ENCODE assay signal across 7 mouse cellular contexts in the genomic region with DNA sequence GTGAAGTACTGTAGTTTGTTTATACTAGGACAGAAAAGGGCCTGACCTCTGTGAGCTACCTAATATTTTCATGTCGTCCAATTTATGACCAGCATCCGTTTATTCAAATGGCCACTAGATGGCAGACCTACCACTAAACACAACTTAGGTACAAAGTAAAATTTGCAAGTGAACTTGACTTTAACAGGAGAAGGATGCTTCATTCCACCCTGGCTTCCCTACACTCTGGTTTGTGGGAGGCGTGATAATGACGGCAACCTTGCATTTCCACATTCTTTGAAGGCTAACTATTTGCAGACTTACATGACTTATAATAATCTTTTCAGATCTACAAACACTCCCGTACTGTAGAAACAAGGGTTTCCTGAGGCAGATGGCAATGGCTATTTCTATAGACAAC.
DNase-seq lines count a peak whose midpoint lies in the region; ATAC-seq and TF ChIP-seq lines count a peak whose summit lies in the region.

No protein-coding gene starts in this region.

- H3K27ac ChIP-seq in liver, adult 2 months (replicated peaks; ENCODE audit: insufficient read depth, low read depth, low read length) = no peak overlapping the region
- H3K27ac ChIP-seq in liver, embryonic 12.5 days = no peak overlapping the region
- H3K27ac ChIP-seq in kidney, postnatal 0 days = no peak overlapping the region

- TF ChIP-seq POLR2A in liver, adult 2 months (IDR thresholded peaks at IDR 0.05; ENCODE audit: extremely low read depth, insufficient read depth, low read length) = no peak

- 32% methylated on average over 5 of the region's 5 CpGs for WGBS in liver, adult 2 months
- WGBS in liver, embryonic 12.5 days (ENCODE audit: insufficient replicate concordance) = 36% methylated on average over 5 of the region's 5 CpGs
- 33% methylated on average over 5 of the region's 5 CpGs for WGBS in kidney, postnatal 0 days

- no peak overlapping the region for H3K4me3 ChIP-seq in liver, adult 2 months (ENCODE audit: insufficient read depth, low read depth, low read length)
- no peak overlapping the region for H3K4me3 ChIP-seq in liver, embryonic 12.5 days
- no peak overlapping the region for H3K4me3 ChIP-seq in kidney, postnatal 0 days (replicated peaks; ENCODE audit: low read depth, low read length)

- no peaks in the 10 kb centered on the region for H3K79me2 ChIP-seq in liver, adult 2 months (ENCODE audit: control insufficient read depth, insufficient read depth, low read length)

- TF ChIP-seq CTCF in liver, adult 2 months (IDR thresholded peaks at IDR 0.05; ENCODE audit: low read depth, low read length) = peak; percentile 41; the same call in 1 of the 2 replicates
- peak; percentile 83 for TF ChIP-seq CTCF in kidney, postnatal 0 days (IDR thresholded peaks at IDR 0.05; ENCODE audit: low read depth)

- no peaks in the 10 kb centered on the region for H3K4me1 ChIP-seq in liver, adult 2 months (ENCODE audit: control insufficient read depth, insufficient read depth, low read length)
- H3K4me1 ChIP-seq in liver, embryonic 12.5 days = no peaks in the 10 kb centered on the region
- no peaks in the 10 kb centered on the region for H3K4me1 ChIP-seq in kidney, postnatal 0 days (replicated peaks; ENCODE audit: insufficient read depth, low read length)

- H3K27me3 ChIP-seq in liver, adult 2 months (ENCODE audit: control insufficient read depth, insufficient read depth, low read length) = no peaks in the 10 kb centered on the region
- no peaks in the 10 kb centered on the region for H3K27me3 ChIP-seq in liver, embryonic 12.5 days (replicated peaks)
- H3K27me3 ChIP-seq in kidney, postnatal 0 days (ENCODE audit: insufficient read depth, low read length) = no peaks in the 10 kb centered on the region

- no peak overlapping the region for H3K9ac ChIP-seq in liver, adult 2 months (ENCODE audit: low read depth, low read length)
- no peak overlapping the region for H3K9ac ChIP-seq in liver, embryonic 12.5 days
- no peak overlapping the region for H3K9ac ChIP-seq in kidney, postnatal 0 days (ENCODE audit: low read depth, low read length)

- no peak overlapping the region for H3K4me2 ChIP-seq in liver, embryonic 12.5 days
- no peak overlapping the region for H3K4me2 ChIP-seq in kidney, postnatal 0 days (ENCODE audit: low read length)

- peak; percentile 42 for DNase-seq in liver, adult 2 months (ENCODE audit: extremely low read depth, low read depth, low spot score)
- peak; percentile 71 for DNase-seq in NIH3T3 (ENCODE audit: low read depth)
- DNase-seq in cerebellum, adult 18-20 months = peak; percentile 47 to 53
- DNase-seq in kidney, postnatal 0 days (ENCODE audit: low spot score) = peak; percentile 68
- no peak for DNase-seq in thymus, postnatal 14 days

- no peaks in the 10 kb centered on the region for H3K36me3 ChIP-seq in liver, adult 2 months (ENCODE audit: control insufficient read depth, insufficient read depth, low read length)
- no peaks in the 10 kb centered on the region for H3K36me3 ChIP-seq in liver, embryonic 12.5 days
- H3K36me3 ChIP-seq in kidney, postnatal 0 days (ENCODE audit: insufficient read depth, low read length) = no peaks in the 10 kb centered on the region

- no peak for ATAC-seq in liver, embryonic 12.5 days
- no peak for ATAC-seq in kidney, postnatal 0 days (replicated peaks; ENCODE audit: low FRiP score, low read depth)
- peak; percentile 65; the same call in 1 of the 2 replicates for ATAC-seq in megakaryocyte progenitor cell, adult 5-6 weeks (replicated peaks; ENCODE audit: poor library complexity)

- H3K9me3 ChIP-seq in liver, embryonic 12.5 days (replicated peaks) = no peaks in the 10 kb centered on the region
- H3K9me3 ChIP-seq in kidney, postnatal 0 days (replicated peaks; ENCODE audit: low read length) = no peaks in the 10 kb centered on the region
